ENCODE assay signal across 9 mouse cellular contexts in genomic region chr16:92825908-92826650, GRCm38 (mm10). TPM values are rescaled to one million over a fixed set of nuclear protein-coding genes. Genes with fewer than 3 reads are reported as not detected.
A peak's percentile ranks its signal among the peaks of the same experiment; 100 is the strongest.
DNase-seq lines count a peak whose midpoint lies in the region; ATAC-seq lines count a peak whose summit lies in the region.
"Had no signal": no experiment of that assay in that cellular context is flagged by ENCODE, and none has a peak within 500 bp of the region (broad histone marks: within the 10 kb centered on the region; RNA-seq: fewer than 3 reads in every experiment).

TSS of gene Runx1 (minus strand) at chr16:92826149.

- H3K4me2 ChIP-seq in embryonic facial prominence, embryonic 12.5 days (replicated peaks): no peak within 1 kb of the TSS
- H3K4me2 ChIP-seq: limb, embryonic 12.5 days had no signal

- no peak within 1 kb of the TSS for H3K9ac ChIP-seq in embryonic facial prominence, embryonic 12.5 days
- H3K9ac ChIP-seq: limb, embryonic 12.5 days had no signal

- ATAC-seq in embryonic facial prominence, embryonic 12.5 days (ENCODE audit: insufficient number of reproducible peaks, insufficient read depth, low FRiP score, low TSS enrichment): no peak
- ATAC-seq in granulocyte monocyte progenitor cell, adult 5-6 weeks (replicated peaks; ENCODE audit: poor library complexity, severe bottlenecking): peak; percentile 64

- no peak within 1 kb of the TSS for H3K4me3 ChIP-seq in embryonic facial prominence, embryonic 12.5 days
- H3K4me3 ChIP-seq in embryonic facial prominence, embryonic 10.5 days: no peak within 1 kb of the TSS
- H3K4me3 ChIP-seq: limb, embryonic 12.5 days had no signal

- WGBS in embryonic facial prominence, embryonic 12.5 days: 88% methylated on average over 11 of the region's 11 CpGs
- 86% methylated on average over 11 of the region's 11 CpGs for WGBS in embryonic facial prominence, embryonic 10.5 days

- no peaks in the 10 kb centered on the region for H3K36me3 ChIP-seq in embryonic facial prominence, embryonic 12.5 days
- H3K36me3 ChIP-seq in embryonic facial prominence, embryonic 10.5 days (replicated peaks): no peaks in the 10 kb centered on the region
- H3K36me3 ChIP-seq: limb, embryonic 12.5 days had no signal

- no peak for DNase-seq in embryonic facial prominence, embryonic 10.5 days (ENCODE audit: low spot score)
- peak; percentile 91 for DNase-seq in CD4-positive, CD25-positive, alpha-beta regulatory T cell, adult 2 months (ENCODE audit: low read depth, low spot score)
- DNase-seq in lung, postnatal 36 days: peak; percentile 73
- peak; percentile 87 for DNase-seq in thymus, postnatal 14 days
- no peak for DNase-seq in right cerebral cortex, postnatal 36 days (ENCODE audit: low spot score in 2 of 2)
- DNase-seq in layer of hippocampus, postnatal 36 days: no peak

- H3K27me3 ChIP-seq in embryonic facial prominence, embryonic 12.5 days: 0 out of 2 replicates have a peak, but pooled peaks cover 5% of the 10 kb centered on the region
- 0 out of 2 replicates have a peak, but pooled peaks cover 14% of the 10 kb centered on the region for H3K27me3 ChIP-seq in embryonic facial prominence, embryonic 10.5 days (replicated peaks; ENCODE audit: low read depth, poor library complexity, severe bottlenecking)

- no peak within 1 kb of the TSS for H3K27ac ChIP-seq in embryonic facial prominence, embryonic 12.5 days
- no peak within 1 kb of the TSS for H3K27ac ChIP-seq in embryonic facial prominence, embryonic 10.5 days (replicated peaks)
- H3K27ac ChIP-seq: limb, embryonic 12.5 days had no signal

- H3K9me3 ChIP-seq in embryonic facial prominence, embryonic 12.5 days: no peaks in the 10 kb centered on the region
- H3K9me3 ChIP-seq in embryonic facial prominence, embryonic 10.5 days: no peaks in the 10 kb centered on the region
- H3K9me3 ChIP-seq: limb, embryonic 12.5 days had no signal

- peaks cover 29% of the 10 kb centered on the region for H3K4me1 ChIP-seq in embryonic facial prominence, embryonic 12.5 days
- H3K4me1 ChIP-seq in embryonic facial prominence, embryonic 10.5 days: peaks cover 36% of the 10 kb centered on the region

RNA-seq across cellular contexts. Expression of gene Runx1, which starts in this region (rescaled TPM):
- 13.8 and 15.8 TPM in 2 replicates for polyA plus RNA-seq in embryonic facial prominence, embryonic 12.5 days (2016; fragmentation: Nextera tagmentation; extraction: Ambion mirVana)
- polyA plus RNA-seq in embryonic facial prominence, embryonic 10.5 days (2016; fragmentation: Nextera tagmentation; extraction: Ambion mirVana): 3.0 and 3.1 TPM in 2 replicates
- total RNA-seq in granulocyte monocyte progenitor cell, adult 5-6 weeks (2014; fragmentation: Nextera tagmentation): 137 and 200 TPM in 2 replicates
- total RNA-seq in granulocyte monocyte progenitor cell, adult 5-6 weeks (2017): 38.6 and 66.4 TPM in 2 replicates
- 1 to 10 TPM in 1 of 2 experiments, under 1 TPM in 1; 1.00 to 2.1 TPM for total RNA-seq in layer of hippocampus, postnatal 36 days (2021)

Comparison
In these comparisons a context has a peak if more than half of its experiments do, and no peak if none do; other contexts are left out.
1. RNA of gene Runx1 (total RNA-seq): 38.6 to 200 TPM in granulocyte monocyte progenitor cell, adult 5-6 weeks; 1.00 to 2.1 TPM in layer of hippocampus, postnatal 36 days; every median in the first group is over 10 times any median in the second.
2. DNase-seq: peak in CD4-positive, CD25-positive, alpha-beta regulatory T cell, adult 2 months (single experiment), lung, postnatal 36 days (single experiment) and thymus, postnatal 14 days (single experiment); none in embryonic facial prominence, embryonic 10.5 days (single experiment), right cerebral cortex, postnatal 36 days (0 of 2) and layer of hippocampus, postnatal 36 days (0 of 2).